Mouse (Mus musculus) hindbrain, embryonic 15.5 days (tissue): ENCODE data around the gene Ywhae. TPM values are rescaled to one million over a fixed set of nuclear protein-coding genes. Genes with fewer than 3 reads are reported as not detected.
"Not testable (repeated sequence)": the region's sequence is repeated elsewhere in the genome, so short reads cannot be mapped to it uniquely, and the experiment has no call there.

Source experiments
- ATAC-seq: fragments of 200-750 bp; cut with Nextera tagmentation; 2 replicates; pipeline ENCODE4 v1.8.0; 2017; ENCODE audit warnings: low read depth, moderate number of reproducible peaks, moderate TSS enrichment; ENCODE audit not compliant: low FRiP score
- H3K27ac ChIP-seq: fragments of 300-500 bp; sonication (generic); replicated peaks from 2 replicates; pipeline ENCODE4 v1.5.1; 2015; ENCODE audit warnings: mild to moderate bottlenecking, inconsistent platforms
- H3K27me3 ChIP-seq: fragments of 300-500 bp; sonication (generic); 2 replicates; pipeline ENCODE4 v1.6.1; 2015; ENCODE audit warnings: control low read depth, inconsistent platforms
- H3K36me3 ChIP-seq: fragments of 300-500 bp; sonication (generic); 2 replicates; pipeline ENCODE4 v1.6.1; 2015; ENCODE audit warnings: control low read depth, inconsistent platforms
- H3K4me1 ChIP-seq: fragments of 300-500 bp; sonication (generic); replicated peaks from 2 replicates; pipeline ENCODE4 v1.6.1; 2015; ENCODE audit warnings: control low read depth, inconsistent platforms
- H3K4me2 ChIP-seq: fragments of 300-500 bp; sonication (generic); 2 replicates; pipeline ENCODE4 v1.6.1; 2015; ENCODE audit warnings: moderate library complexity, mild to moderate bottlenecking, inconsistent platforms
- H3K4me3 ChIP-seq: fragments of 300-500 bp; sonication (generic); 2 replicates; pipeline ENCODE4 v1.5.1; 2015; ENCODE audit warnings: mild to moderate bottlenecking, inconsistent platforms
- H3K9ac ChIP-seq: fragments of 300-500 bp; sonication (generic); 2 replicates; pipeline ENCODE4 v1.6.1; 2015; ENCODE audit warnings: inconsistent platforms
- H3K9me3 ChIP-seq: fragments of 300-500 bp; sonication (generic); 2 replicates; pipeline ENCODE4 v1.6.1; 2016; ENCODE audit warnings: control low read depth, inconsistent platforms
- WGBS: fragments of 180-500 bp; shearing (Covaris S2); methylation state at CpG from one replicate; pipeline ENCODE4 v1.1.7; 2015; 5-methylcytosine and 5-hydroxymethylcytosine counted together
- polyA plus RNA-seq: library from polyadenylated mRNA; unstranded; fragments of >200 nt; fragmentation: Nextera tagmentation; extraction: Ambion mirVana; gene quantifications from 2 replicates; pipeline ENCODE4 v1.2.1, GENCODE M21; 2015

The Ywhae gene
- 1,343 and 1,395 TPM in 2 replicates for polyA plus RNA-seq

- H3K27ac ChIP-seq = peak within 1 kb of the TSS; percentile 99
- H3K36me3 ChIP-seq = no peaks in the 10 kb centered on the region
- H3K9me3 ChIP-seq = no peaks in the 10 kb centered on the region
- peak within 1 kb of the TSS; percentile 98 for H3K9ac ChIP-seq
- WGBS = under 1% methylated on average over 73 of the region's 76 CpGs
- peak within 1 kb of the TSS; percentile 78 for H3K4me2 ChIP-seq
- peaks cover 38% of the 10 kb centered on the region for H3K4me1 ChIP-seq
- H3K4me3 ChIP-seq = peak within 1 kb of the TSS; percentile 73
- H3K27me3 ChIP-seq = no peaks in the 10 kb centered on the region
- peak; percentile 94 for ATAC-seq
Observed at GRCm38 (mm10) chr11:75732434-75733226, at the start of gene Ywhae. Gene Ywhae, plus strand, starts transcription at chr11:75732869.

GRCm38 (mm10) chr11:75684462-75684861, 48.2 kb upstream of the Ywhae start:
- peaks cover 28% of the 10 kb centered on the region for H3K4me1 ChIP-seq
- H3K9me3 ChIP-seq = no peaks in the 10 kb centered on the region
- WGBS = 87% methylated on average over 5 of the region's 5 CpGs
- no peak overlapping the region for H3K27ac ChIP-seq
- no peak overlapping the region for H3K4me3 ChIP-seq
- ATAC-seq = no peak
- H3K27me3 ChIP-seq = no peaks in the 10 kb centered on the region
- H3K36me3 ChIP-seq = no peaks in the 10 kb centered on the region
- H3K4me2 ChIP-seq = no peak overlapping the region
- no peak overlapping the region for H3K9ac ChIP-seq

GRCm38 (mm10) chr11:75684956-75685355, 47.7 kb upstream of the Ywhae start:
- no peaks in the 10 kb centered on the region for H3K36me3 ChIP-seq
- H3K4me3 ChIP-seq = no peak overlapping the region
- 75% methylated on average over 2 of the region's 2 CpGs for WGBS
- H3K4me2 ChIP-seq = no peak overlapping the region
- no peak overlapping the region for H3K27ac ChIP-seq
- peaks cover 28% of the 10 kb centered on the region for H3K4me1 ChIP-seq
- no peaks in the 10 kb centered on the region for H3K27me3 ChIP-seq
- no peak for ATAC-seq
- H3K9ac ChIP-seq = no peak overlapping the region
- H3K9me3 ChIP-seq = no peaks in the 10 kb centered on the region

- ATAC-seq = no peak
Observed at GRCm38 (mm10) chr11:75687343-75687993, 45.2 kb upstream of the Ywhae start.

GRCm38 (mm10) chr11:75688132-75688531, 44.5 kb upstream of the Ywhae start:
- Histone ChIP-seq H3K4me3 (no peak overlapping the region), H3K36me3 (peaks cover 12% of the 10 kb centered on the region), H3K27ac (no peak overlapping the region), H3K9me3 (no peaks in the 10 kb centered on the region), H3K4me2 (no peak overlapping the region), H3K4me1 (0 out of 2 replicates have a peak, but pooled peaks cover 4% of the 10 kb centered on the region), H3K9ac (no peak overlapping the region), H3K27me3 (no peaks in the 10 kb centered on the region)
- ATAC-seq = no peak
- WGBS = 86% methylated on average over 2 of the region's 2 CpGs

More at GRCm38 (mm10) chr11:75687343-75687993, 45.2 kb upstream of the Ywhae start:
- Histone ChIP-seq H3K27me3 (no peaks in the 10 kb centered on the region), H3K36me3 (peaks cover 8% of the 10 kb centered on the region), H3K9me3 (no peaks in the 10 kb centered on the region), H3K4me3 (no peak overlapping the region), H3K9ac (no peak overlapping the region), H3K4me2 (no peak overlapping the region), H3K27ac (no peak overlapping the region), H3K4me1 (0 out of 2 replicates have a peak, but pooled peaks cover 4% of the 10 kb centered on the region)
- 73% methylated on average over 2 of the region's 2 CpGs for WGBS

DNA sequence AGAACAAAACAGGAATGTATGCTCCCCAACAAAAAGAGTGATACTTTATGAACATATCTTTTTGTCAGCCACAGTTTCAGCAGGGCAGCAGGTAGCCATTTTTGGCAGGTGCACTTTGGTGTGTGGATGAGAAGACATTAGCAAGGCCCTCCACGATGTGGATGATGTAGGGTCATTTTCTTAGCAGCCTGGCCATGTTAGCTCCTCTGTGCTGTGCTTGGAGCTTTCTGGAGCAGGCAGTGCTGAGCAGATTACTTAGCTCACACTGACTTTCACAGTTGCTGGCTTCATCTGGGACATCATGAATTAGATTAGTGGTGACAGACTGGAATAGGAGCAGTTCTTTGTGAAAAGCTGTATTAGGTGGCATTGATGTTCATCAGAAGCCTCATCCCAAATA, 42.7 kb upstream of the Ywhae start:
- Histone ChIP-seq H3K4me3 (no peak overlapping the region), H3K9ac (no peak overlapping the region), H3K27me3 (no peaks in the 10 kb centered on the region), H3K4me1 (0 out of 2 replicates have a peak, but pooled peaks cover 4% of the 10 kb centered on the region), H3K9me3 (no peaks in the 10 kb centered on the region), H3K27ac (no peak overlapping the region), H3K36me3 (peaks cover 30% of the 10 kb centered on the region), H3K4me2 (no peak overlapping the region)
- no peak for ATAC-seq
- 90% methylated on average over 1 of the region's 1 CpGs for WGBS

GRCm38 (mm10) chr11:75691047-75691446, 41.6 kb upstream of the Ywhae start:
- Histone ChIP-seq H3K27ac (no peak overlapping the region), H3K9ac (no peak overlapping the region), H3K27me3 (no peaks in the 10 kb centered on the region), H3K4me3 (no peak overlapping the region), H3K36me3 (peaks cover 33% of the 10 kb centered on the region), H3K4me2 (no peak overlapping the region), H3K4me1 (0 out of 2 replicates have a peak, but pooled peaks cover 2% of the 10 kb centered on the region), H3K9me3 (no peaks in the 10 kb centered on the region)
- no peak for ATAC-seq

GRCm38 (mm10) chr11:75693570-75693969, 39.1 kb upstream of the Ywhae start:
- no peaks in the 10 kb centered on the region for H3K9me3 ChIP-seq
- H3K4me1 ChIP-seq = no peaks in the 10 kb centered on the region
- WGBS = 92% methylated on average over 5 of the region's 5 CpGs
- ATAC-seq = no peak
- H3K36me3 ChIP-seq = peaks cover 54% of the 10 kb centered on the region
- H3K27ac ChIP-seq = no peak overlapping the region
- no peak overlapping the region for H3K4me3 ChIP-seq
- H3K27me3 ChIP-seq = no peaks in the 10 kb centered on the region
- H3K4me2 ChIP-seq = no peak overlapping the region
- no peak overlapping the region for H3K9ac ChIP-seq

- 93% methylated on average over 3 of the region's 3 CpGs for WGBS
- H3K9ac ChIP-seq, H3K4me3 ChIP-seq, H3K4me1 ChIP-seq, H3K4me2 ChIP-seq, H3K9me3 ChIP-seq, ATAC-seq, H3K27me3 ChIP-seq, H3K27ac ChIP-seq: not testable (repeated sequence)
- H3K36me3 ChIP-seq = peaks cover 74% of the 10 kb centered on the region
Observed at GRCm38 (mm10) chr11:75697464-75697863, 35.2 kb upstream of the Ywhae start.

DNA sequence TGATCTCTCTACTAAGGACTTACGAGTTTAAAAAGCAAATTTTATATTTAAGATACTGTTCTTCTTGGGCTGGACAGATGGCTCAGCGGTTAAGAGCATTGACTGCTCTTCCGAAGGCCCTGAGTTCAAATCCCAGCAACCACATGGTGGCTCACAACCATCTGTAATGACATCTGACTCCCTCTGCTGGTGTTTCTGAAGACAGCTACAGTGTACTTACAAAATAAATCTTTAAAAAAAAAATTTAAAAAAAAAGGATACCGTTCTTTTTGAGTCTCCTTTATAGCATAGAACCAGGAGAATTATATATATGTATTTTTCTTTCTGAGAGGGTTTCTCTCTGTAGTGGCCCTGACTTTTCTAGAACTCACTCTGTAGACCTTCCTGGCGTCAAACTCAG, 32.1 kb upstream of the Ywhae start:
- H3K9ac ChIP-seq = no peak overlapping the region
- no peak overlapping the region for H3K27ac ChIP-seq
- no peak for ATAC-seq
- H3K36me3 ChIP-seq = peaks cover 72% of the 10 kb centered on the region
- H3K4me2 ChIP-seq = no peak overlapping the region
- H3K4me1 ChIP-seq = no peaks in the 10 kb centered on the region
- H3K27me3 ChIP-seq = no peaks in the 10 kb centered on the region
- no peaks in the 10 kb centered on the region for H3K9me3 ChIP-seq
- WGBS = 98% methylated on average over 5 of the region's 5 CpGs
- no peak overlapping the region for H3K4me3 ChIP-seq

DNA sequence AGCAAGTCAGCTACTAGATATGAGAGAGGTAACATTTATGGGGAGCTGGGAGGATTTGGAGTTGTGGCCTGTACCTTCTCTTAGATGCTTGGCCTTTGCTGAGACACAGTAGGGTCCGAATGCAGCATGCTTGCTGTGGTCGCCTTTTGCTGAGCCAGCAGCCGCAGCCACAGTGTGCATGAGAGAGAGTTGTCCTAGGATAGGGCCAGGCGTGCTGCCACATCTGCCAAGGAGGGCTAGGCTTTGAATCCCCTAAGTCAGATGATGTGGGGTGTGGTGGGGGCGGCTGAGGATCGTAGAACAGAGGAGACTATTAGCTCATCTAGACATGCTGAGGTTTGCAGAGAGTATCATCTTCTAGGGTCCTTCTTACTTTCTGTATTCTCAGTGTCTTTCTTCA, 29.9 kb upstream of the Ywhae start:
- Histone ChIP-seq H3K4me1 (no peaks in the 10 kb centered on the region), H3K4me3 (no peak overlapping the region), H3K36me3 (peaks cover 67% of the 10 kb centered on the region), H3K27me3 (no peaks in the 10 kb centered on the region), H3K9ac (no peak overlapping the region), H3K27ac (no peak overlapping the region), H3K9me3 (no peaks in the 10 kb centered on the region), H3K4me2 (no peak overlapping the region)
- no peak for ATAC-seq
- 87% methylated on average over 6 of the region's 6 CpGs for WGBS

DNA sequence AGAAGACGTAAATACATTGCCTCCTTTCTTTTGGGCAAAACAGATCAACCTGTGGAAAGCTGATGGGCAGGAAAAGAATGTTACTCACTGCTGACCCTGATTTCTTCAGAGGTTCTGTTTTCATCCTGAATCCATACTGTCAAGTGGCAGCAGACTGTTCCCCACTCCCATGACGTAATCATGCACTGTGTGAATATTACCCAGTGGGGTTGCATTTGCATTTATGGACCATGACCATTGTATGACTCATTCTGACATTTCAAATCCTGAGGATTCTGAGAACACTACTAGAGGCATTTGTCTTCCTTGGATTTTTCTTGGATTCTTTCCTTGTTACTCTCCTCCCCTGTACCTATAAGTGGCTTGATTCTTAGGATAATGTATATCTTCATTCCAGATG, 28.9 kb upstream of the Ywhae start:
- Histone ChIP-seq H3K27me3 (no peaks in the 10 kb centered on the region), H3K4me3 (no peak overlapping the region), H3K27ac (no peak overlapping the region), H3K4me2 (no peak overlapping the region), H3K4me1 (no peaks in the 10 kb centered on the region), H3K36me3 (peaks cover 58% of the 10 kb centered on the region), H3K9me3 (no peaks in the 10 kb centered on the region), H3K9ac (no peak overlapping the region)
- ATAC-seq = no peak
- WGBS = 91% methylated on average over 2 of the region's 2 CpGs
